Mouse (Mus musculus) neural tube, embryonic 14.5 days (tissue): Measurements from ENCODE around the gene Nfxl1. TPM values are rescaled to one million over a fixed set of nuclear protein-coding genes. Genes with fewer than 3 reads are reported as not detected.
"Not testable (repeated sequence)": the region's sequence is repeated elsewhere in the genome, so short reads cannot be mapped to it uniquely, and the experiment has no call there.

Experiments used
- ATAC-seq: fragments of 200-750 bp; cut with Nextera tagmentation; 2 replicates; pipeline ENCODE4 v1.8.0; 2017; ENCODE audit warnings: low read depth, mild to moderate bottlenecking, moderate TSS enrichment, moderate library complexity
- H3K27ac ChIP-seq: fragments of 300-500 bp; sonication (generic); 2 replicates; pipeline ENCODE4 v1.5.1; 2014; ENCODE audit warnings: low read depth, mild to moderate bottlenecking, control low read depth, low read length, moderate library complexity, mixed read lengths
- H3K27me3 ChIP-seq: fragments of 300-500 bp; sonication (generic); 2 replicates; pipeline ENCODE4 v1.6.1; 2014; ENCODE audit warnings: low read length; ENCODE audit not compliant: control insufficient read depth, insufficient read depth
- H3K36me3 ChIP-seq: fragments of 300-500 bp; sonication (generic); 2 replicates; pipeline ENCODE4 v1.6.1; 2014; ENCODE audit warnings: low read length, mixed read lengths; ENCODE audit not compliant: control insufficient read depth, insufficient read depth
- H3K4me1 ChIP-seq: fragments of 300-500 bp; sonication (generic); 2 replicates; pipeline ENCODE4 v1.6.1; 2014; ENCODE audit warnings: low read length; ENCODE audit not compliant: control insufficient read depth, insufficient read depth
- H3K4me2 ChIP-seq: fragments of 300-500 bp; sonication (generic); 2 replicates; pipeline ENCODE4 v1.6.1; 2014; ENCODE audit warnings: mild to moderate bottlenecking, low read depth, low read length, control low read depth
- H3K4me3 ChIP-seq: fragments of 300-500 bp; sonication (generic); 2 replicates; pipeline ENCODE4 v1.5.1; 2014; ENCODE audit warnings: low read depth, low read length, control low read depth, mixed read lengths
- H3K9ac ChIP-seq: fragments of 300-500 bp; sonication (generic); replicated peaks from 2 replicates; pipeline ENCODE4 v1.6.1; 2014; ENCODE audit warnings: low read depth, mild to moderate bottlenecking, control low read depth, low read length, mixed read lengths
- H3K9me3 ChIP-seq: fragments of 300-500 bp; sonication (generic); 2 replicates; pipeline ENCODE4 v1.6.1; 2016; ENCODE audit warnings: low read length; ENCODE audit not compliant: control insufficient read depth
- WGBS: fragments of 180-500 bp; shearing (Covaris S2); extraction: QIAGEN DNeasy Blood & Tissue Kit; methylation state at CpG from one replicate; pipeline ENCODE4 v1.1.7; 2014; 5-methylcytosine and 5-hydroxymethylcytosine counted together
- polyA plus RNA-seq: library from polyadenylated mRNA; unstranded; fragments of >200 nt; fragmentation: Nextera tagmentation; extraction: Ambion mirVana; gene quantifications from 2 replicates; pipeline ENCODE4 v1.2.1, GENCODE M21; 2014

The Nfxl1 gene
- 18.5 and 23.0 TPM in 2 replicates for polyA plus RNA-seq

DNA sequence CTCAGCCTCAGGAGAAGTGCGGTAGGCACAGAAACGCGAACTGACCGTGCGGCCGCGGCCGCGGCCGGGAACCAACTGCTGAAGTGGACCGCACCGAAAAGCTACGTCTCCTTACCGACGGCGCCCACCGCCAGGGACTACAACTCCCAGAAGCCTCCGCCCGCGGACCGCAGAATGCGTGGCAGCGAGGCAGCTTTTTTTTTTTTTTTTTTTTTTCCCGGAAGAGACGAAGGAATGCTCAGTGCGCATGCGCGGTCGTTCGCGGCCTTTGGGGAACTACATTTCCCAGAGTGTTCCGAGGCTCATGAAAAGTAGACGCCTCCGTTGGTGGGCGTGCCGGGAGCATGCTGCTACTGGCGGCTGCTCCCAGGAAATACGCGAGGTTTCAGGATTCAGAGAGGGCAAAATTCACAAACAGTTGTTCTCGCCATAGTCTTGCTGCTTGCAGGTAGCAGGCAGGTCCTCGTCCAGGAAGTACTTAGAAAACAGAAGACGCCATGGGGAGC is at the start of gene Nfxl1:
Nfxl1 (minus strand) TSS at position 141 of the 506 bp plus-strand sequence.
- Histone ChIP-seq H3K4me3 (peak within 1 kb of the TSS; percentile 92), H3K4me1 (peaks cover 5% of the 10 kb centered on the region; the same call in 1 of the 2 replicates), H3K9ac (peak within 1 kb of the TSS; percentile 84), H3K36me3 (no peaks in the 10 kb centered on the region), H3K9me3 (no peaks in the 10 kb centered on the region), H3K27ac (peak within 1 kb of the TSS; percentile 73), H3K27me3 (no peaks in the 10 kb centered on the region), H3K4me2 (peak within 1 kb of the TSS; percentile 65)
- WGBS, result 0% methylated on average over 42 of the region's 42 CpGs
- ATAC-seq, result peak; percentile 97

DNA sequence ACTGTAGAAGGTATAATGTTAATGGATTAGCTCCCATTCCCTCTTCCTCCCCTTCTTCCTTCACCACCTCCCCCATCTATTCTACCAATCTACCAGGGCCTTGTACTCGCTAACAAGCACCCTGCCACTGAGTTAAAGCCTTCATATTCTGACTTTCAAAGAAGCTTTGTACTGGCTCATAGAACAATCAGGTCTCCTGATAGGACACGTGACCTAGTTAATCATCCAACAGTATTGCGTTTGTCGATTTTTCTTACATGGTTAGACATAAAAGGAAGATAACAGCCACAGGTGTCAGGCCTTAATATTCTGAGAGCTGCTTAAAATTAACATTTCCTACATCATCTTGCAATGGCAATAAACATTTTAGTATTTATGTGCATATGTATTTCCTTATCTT is 43.7 kb upstream of the Nfxl1 start:
- Histone ChIP-seq H3K4me2 (no peak overlapping the region), H3K27me3 (no peaks in the 10 kb centered on the region), H3K4me3 (no peak overlapping the region), H3K27ac (no peak overlapping the region), H3K9me3 (no peaks in the 10 kb centered on the region), H3K9ac (no peak overlapping the region), H3K4me1 (no peaks in the 10 kb centered on the region), H3K36me3 (no peaks in the 10 kb centered on the region)
- no peak for ATAC-seq
- WGBS, result 87% methylated on average over 4 of the region's 4 CpGs

DNA sequence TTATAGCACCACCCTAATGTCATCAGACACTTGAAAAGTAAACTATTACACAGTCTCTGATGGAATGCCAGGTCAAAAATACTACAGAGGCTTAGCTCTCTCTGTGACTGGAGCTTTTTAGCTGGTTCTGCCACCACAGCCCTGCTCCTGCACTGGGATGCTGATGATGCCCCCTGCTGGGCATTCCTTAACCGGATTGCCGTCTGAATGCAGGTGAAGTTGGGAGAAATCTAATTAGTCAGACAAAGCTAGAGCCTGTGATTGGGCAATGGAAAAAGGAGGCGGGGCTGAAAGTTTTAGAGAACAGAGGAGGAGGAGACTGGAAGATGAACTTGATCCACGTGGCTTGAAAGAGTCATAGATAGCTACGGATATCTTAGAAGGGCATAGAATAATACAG is 41.5 kb upstream of the Nfxl1 start:
- Histone ChIP-seq H3K27ac (no peak overlapping the region), H3K4me3 (no peak overlapping the region), H3K4me1 (no peaks in the 10 kb centered on the region), H3K36me3 (no peaks in the 10 kb centered on the region), H3K27me3 (no peaks in the 10 kb centered on the region), H3K4me2 (no peak overlapping the region), H3K9me3 (no peaks in the 10 kb centered on the region), H3K9ac (no peak overlapping the region)
- 13% methylated on average over 5 of the region's 5 CpGs for WGBS
- no peak for ATAC-seq

DNA sequence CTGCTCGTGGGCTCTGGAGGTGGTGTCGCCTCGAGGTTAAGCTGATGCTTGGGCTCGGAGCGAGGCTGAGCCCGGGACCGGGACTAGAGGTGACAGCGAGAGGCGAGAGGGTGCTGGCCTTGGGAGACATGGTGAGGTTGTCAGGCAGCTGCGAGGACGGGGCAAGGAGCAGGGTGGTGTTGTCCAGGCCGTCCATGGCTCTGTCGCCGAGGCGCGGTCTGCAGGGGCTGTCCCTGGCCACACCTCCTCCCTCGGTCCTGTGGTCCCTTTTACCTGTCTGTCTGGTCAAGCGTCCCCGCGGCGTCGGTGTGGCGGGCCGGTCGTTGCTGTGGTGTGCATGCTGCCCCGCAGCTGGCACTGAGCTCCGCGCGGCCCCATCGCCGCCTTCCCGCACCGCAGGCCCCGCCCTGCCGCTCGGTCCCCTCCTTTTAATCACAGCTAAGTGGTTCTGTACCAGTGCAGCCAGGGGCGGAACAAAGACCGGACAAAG is 27.8 kb upstream of the Nfxl1 start, which contains the start of gene Gm5868:
Gm5868 (minus strand) TSS at position 360 of the 490 bp plus-strand sequence.
- Histone ChIP-seq H3K9ac (peak within 1 kb of the TSS; percentile 39; the same call in 1 of the 2 replicates), H3K4me3 (peak within 1 kb of the TSS; percentile 35), H3K27me3 (no peaks in the 10 kb centered on the region), H3K4me2 (peak within 1 kb of the TSS; percentile 52), H3K27ac (no peak within 1 kb of the TSS), H3K36me3 (no peaks in the 10 kb centered on the region), H3K4me1 (no peaks in the 10 kb centered on the region), H3K9me3 (no peaks in the 10 kb centered on the region)
- 3% methylated on average over 33 of the region's 38 CpGs for WGBS
- ATAC-seq, result peak; percentile 86

DNA sequence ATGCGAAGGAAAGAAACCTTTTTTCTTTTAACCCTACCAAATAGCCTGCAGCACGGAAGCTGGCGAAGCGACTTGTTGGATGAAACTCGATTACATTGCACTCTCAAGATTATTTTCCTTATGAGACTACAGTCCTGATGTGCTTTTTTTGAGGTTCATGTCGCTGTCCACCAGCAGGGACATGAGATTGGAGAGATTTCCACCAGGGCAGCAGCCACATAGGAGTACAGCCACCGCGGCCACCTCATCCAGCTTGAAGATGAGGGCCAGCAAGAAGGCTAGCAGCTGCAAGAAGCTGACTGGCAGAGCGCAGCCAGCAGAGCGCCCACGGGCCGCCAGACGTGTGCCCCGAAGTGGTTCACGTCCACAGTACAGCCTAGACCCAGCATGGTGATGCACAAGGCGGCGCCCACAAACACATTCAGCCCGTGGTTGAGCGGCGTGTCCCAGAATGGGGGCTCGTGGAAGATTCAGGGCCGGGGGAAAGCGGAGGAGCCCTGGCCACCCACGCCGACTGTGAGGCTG is 27.2 kb upstream of the Nfxl1 start:
- not testable (repeated sequence) for H3K4me1 ChIP-seq, H3K27ac ChIP-seq, H3K9me3 ChIP-seq, H3K36me3 ChIP-seq, H3K27me3 ChIP-seq
- H3K4me3 ChIP-seq, result peak overlapping the region; percentile 35
- ATAC-seq, result peak; percentile 49; the same call in 1 of the 2 replicates
- peak overlapping the region; percentile 52 for H3K4me2 ChIP-seq
- 0 out of 2 replicates have a peak overlapping the region, but pooled peaks have one; percentile 39 for H3K9ac ChIP-seq
- WGBS, result 46% methylated on average over 25 of the region's 25 CpGs

DNA sequence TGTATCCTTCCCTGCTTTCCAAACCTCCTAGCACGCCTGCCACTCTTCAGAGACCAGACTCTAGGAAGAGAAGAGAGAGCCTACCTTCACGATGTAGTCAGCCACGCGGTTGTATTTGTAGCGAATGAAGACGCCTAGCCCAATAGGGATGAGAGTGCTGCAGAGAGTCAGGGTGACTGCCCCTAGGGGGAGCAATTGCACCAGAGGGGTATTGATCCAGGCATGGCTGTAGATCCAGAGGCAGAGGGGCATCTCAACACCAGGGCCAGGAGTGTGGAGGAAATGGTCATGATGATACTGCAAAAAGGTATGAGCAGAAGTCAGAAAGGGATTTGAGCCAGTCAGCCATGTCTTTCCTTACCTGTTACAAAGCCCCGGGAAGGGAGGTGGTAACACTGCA is 26.6 kb upstream of the Nfxl1 start:
- WGBS, result 52% methylated on average over 7 of the region's 7 CpGs

DNA sequence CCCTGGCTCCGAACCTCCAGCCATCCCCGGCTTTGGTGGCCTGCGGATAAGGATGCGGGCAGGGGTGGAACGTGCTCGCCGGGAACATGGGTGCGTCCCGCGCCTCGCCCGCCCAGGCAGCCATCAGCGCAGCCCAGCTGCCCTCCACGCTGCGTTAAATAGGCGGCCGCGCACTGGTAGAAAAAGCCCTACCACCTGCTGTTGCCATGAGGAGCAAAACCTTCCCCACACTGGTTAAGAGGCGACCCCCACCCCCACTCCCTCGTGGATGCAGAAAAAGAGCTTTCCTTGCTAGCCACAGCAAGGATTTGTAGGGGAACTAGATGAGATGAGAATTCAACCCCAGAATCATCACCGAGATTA is 21.5 kb upstream of the Nfxl1 start, which contains the start of gene Zar1:
Zar1 (minus strand) TSS at position 285 of the 363 bp plus-strand sequence.
- peak; percentile 62 for ATAC-seq
- H3K27me3 ChIP-seq, H3K27ac ChIP-seq, H3K9me3 ChIP-seq, H3K4me1 ChIP-seq, H3K36me3 ChIP-seq: not testable (repeated sequence)
- Histone ChIP-seq H3K9ac (peak within 1 kb of the TSS; percentile 53), H3K4me2 (peak within 1 kb of the TSS; percentile 60), H3K4me3 (peak within 1 kb of the TSS; percentile 35)
- WGBS, result 7% methylated on average over 14 of the region's 21 CpGs

More for the DNA sequence above, 26.6 kb upstream of the Nfxl1 start:
- not testable (repeated sequence) for H3K4me1 ChIP-seq, H3K4me3 ChIP-seq, H3K36me3 ChIP-seq, H3K9ac ChIP-seq, ATAC-seq, H3K27ac ChIP-seq, H3K9me3 ChIP-seq, H3K27me3 ChIP-seq, H3K4me2 ChIP-seq

DNA sequence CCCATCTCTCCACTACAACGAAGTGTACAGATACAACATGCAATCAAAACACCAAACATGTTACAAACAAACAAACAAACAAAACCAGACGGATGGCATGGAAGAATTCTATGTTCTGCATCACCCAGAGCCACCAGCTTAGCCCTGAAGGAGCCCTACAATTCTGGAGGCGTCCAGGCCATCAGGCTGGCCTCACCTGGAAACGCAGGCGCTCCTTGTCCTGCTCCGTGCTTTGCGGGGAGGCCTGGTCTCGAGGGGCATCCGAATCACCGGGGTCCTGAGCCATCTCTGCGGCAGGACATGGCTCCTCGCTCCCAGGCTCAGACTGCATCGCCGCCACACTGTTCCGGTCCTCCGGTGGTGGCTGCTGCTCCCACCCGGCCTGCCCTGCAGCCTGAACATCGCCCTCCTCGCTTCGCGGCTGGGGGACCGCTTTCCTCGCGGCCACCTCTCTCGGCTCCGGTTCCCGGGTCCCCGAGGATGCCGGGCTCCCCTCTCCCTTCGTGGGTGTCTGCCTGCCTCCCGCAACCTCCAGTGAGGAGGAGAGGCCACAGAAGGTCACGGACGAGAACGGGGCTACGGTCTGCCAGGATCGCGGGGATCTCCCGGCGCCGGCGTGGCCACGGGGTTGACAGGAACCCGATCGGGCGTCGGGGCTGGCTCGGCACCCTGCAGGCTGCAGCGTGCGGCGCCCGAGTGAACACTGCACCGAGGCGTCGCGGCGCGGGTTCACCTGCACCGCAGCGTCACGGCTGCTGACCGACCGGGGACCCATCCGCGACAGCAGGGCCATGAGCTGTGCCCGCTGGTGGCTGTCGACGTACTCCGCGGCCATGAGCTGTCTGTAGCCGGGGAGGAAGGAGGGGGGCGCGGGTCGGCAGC is 20.8 kb upstream of the Nfxl1 start:
- Histone ChIP-seq H3K4me3 (peak overlapping the region; percentile 35), H3K9ac (peak overlapping the region; percentile 53), H3K4me2 (peak overlapping the region; percentile 60)
- peak; percentile 78 for ATAC-seq
- not testable (repeated sequence) for H3K9me3 ChIP-seq, H3K36me3 ChIP-seq, H3K4me1 ChIP-seq, H3K27me3 ChIP-seq, H3K27ac ChIP-seq
- 4% methylated on average over 45 of the region's 73 CpGs for WGBS

DNA sequence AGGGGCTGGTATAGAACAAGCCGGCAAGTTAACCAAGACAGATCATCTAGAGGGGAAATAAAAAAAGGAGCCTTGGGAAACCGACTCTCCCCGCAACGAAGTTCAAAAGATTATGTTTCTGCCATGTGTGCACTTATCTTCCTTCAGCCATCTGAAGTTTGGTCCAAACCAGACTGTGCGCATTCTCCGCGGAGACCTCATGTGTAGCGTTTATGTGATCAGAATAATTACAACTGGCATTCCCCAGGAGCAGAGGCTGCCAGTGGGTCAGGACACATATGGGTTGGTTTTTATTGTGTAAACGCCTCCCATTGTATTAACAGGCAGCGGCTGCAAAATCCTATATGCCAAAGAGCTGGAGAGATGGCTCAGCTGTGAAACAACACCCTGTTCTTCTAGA is 20.1 kb upstream of the Nfxl1 start:
- WGBS, result 22% methylated on average over 10 of the region's 10 CpGs
- peak overlapping the region; percentile 35; the same call in 1 of the 2 replicates for H3K4me3 ChIP-seq
- H3K4me2 ChIP-seq, result not testable (repeated sequence)

More for the DNA sequence above, 20.1 kb upstream of the Nfxl1 start:
- H3K27me3 ChIP-seq, H3K36me3 ChIP-seq, H3K4me1 ChIP-seq, H3K27ac ChIP-seq, H3K9me3 ChIP-seq, H3K9ac ChIP-seq: not testable (repeated sequence)
- ATAC-seq, result peak; percentile 50
